Mouse (Mus musculus) small intestine, adult 2 months (tissue): ENCODE data around the gene Ypel3. TPM values are rescaled to one million over a fixed set of nuclear protein-coding genes. Genes with fewer than 3 reads are reported as not detected.

Source experiments
- H3K27ac ChIP-seq: fragments of 200-500 bp; 2 replicates; pipeline ENCODE4 v1.5.1; 2012; ENCODE audit warnings: low read depth, low read length, control low read depth, inconsistent platforms; ENCODE audit not compliant: insufficient read depth
- H3K27me3 ChIP-seq: fragments of 200-500 bp; 2 replicates; pipeline ENCODE4 v1.6.1; 2012; ENCODE audit warnings: mild to moderate bottlenecking, moderate library complexity, low read length, inconsistent platforms; ENCODE audit not compliant: control insufficient read depth, insufficient read depth
- H3K36me3 ChIP-seq: fragments of 200-500 bp; 2 replicates; pipeline ENCODE4 v1.6.1; 2012; ENCODE audit warnings: mild to moderate bottlenecking, low read length, control low read depth, inconsistent platforms; ENCODE audit not compliant: control insufficient read depth, insufficient read depth
- H3K4me1 ChIP-seq: fragments of 200-500 bp; 2 replicates; pipeline ENCODE4 v1.6.1; 2012; ENCODE audit warnings: low read length, inconsistent platforms, mixed read lengths; ENCODE audit not compliant: control insufficient read depth, insufficient read depth, insufficient read length
- H3K4me3 ChIP-seq: fragments of 200-500 bp; 2 replicates; pipeline ENCODE4 v1.5.1; 2012; ENCODE audit warnings: low read depth, mild to moderate bottlenecking, control low read depth, inconsistent platforms, low read length, moderate library complexity
- CTCF ChIP-seq: fragments of 200-500 bp; IDR thresholded peaks from 2 replicates; pipeline ENCODE4 v1.5.1; 2012; ENCODE audit warnings: low read depth, mild to moderate bottlenecking, control low read depth, inconsistent platforms, low read length, moderate library complexity, mixed read lengths; ENCODE audit not compliant: insufficient replicate concordance, insufficient read length; ENCODE audit errors: extremely low read depth
- POLR2A ChIP-seq: fragments of 200-500 bp; IDR thresholded peaks from 2 replicates; pipeline ENCODE4 v1.6.1; 2012; ENCODE audit warnings: low read depth, mild to moderate bottlenecking, control low read depth, inconsistent platforms, low read length, moderate library complexity
- WGBS: fragments of 180-500 bp; shearing (Covaris S2); methylation state at CpG from one replicate; pipeline ENCODE4 v1.1.7; 2018; 5-methylcytosine and 5-hydroxymethylcytosine counted together
- polyA plus RNA-seq: library from polyadenylated mRNA; depleted of rRNA; stranded (reverse); fragments of >200 nt; gene quantifications from 2 replicates; pipeline ENCODE4 v1.2.3, GENCODE M21; 2012

Ypel3 gene
- polyA plus RNA-seq, 1 experiment: 244 TPM

DNA sequence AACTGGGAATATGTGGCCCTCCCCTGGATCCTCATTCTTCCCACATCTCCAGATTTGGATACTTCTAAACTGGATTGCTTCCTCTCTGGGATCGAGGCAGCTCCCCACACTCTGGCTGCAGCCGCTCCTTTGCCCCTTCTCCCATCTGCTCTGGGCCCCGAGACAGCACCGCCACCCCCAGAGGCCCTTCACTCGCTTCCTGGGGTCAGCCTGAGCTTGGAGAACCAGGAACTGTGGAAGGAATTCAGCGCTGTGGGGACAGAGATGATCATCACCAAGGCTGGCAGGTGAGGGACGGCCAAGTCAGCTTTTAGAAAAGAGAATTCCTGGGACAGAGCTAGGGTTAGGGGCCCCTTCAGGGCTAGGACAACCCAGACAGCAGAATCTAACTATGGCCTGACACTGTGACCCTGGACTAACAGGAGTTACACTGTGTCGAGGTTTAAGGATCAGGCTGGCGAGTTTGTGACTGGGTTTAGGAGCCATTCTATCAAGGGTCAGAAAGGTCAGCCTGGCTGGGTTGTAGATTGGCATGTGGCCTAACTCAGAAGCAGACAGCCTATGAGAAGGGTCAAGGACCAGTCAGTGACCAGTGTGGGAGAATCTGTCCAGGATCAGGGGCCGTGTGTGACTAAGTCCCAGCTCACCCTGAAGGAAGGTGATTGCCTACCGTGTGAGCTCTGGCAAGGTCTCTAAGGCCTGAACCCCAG is 5.1 kb downstream of the Ypel3 start:
- no peaks in the 10 kb centered on the region for H3K27me3 ChIP-seq
- 67% methylated on average over 11 of the region's 11 CpGs for WGBS
- H3K27ac ChIP-seq: no peak overlapping the region

GRCm38 (mm10) chr7:126782693-126783092 is 5.9 kb downstream of the Ypel3 start:
- peaks cover 14% of the 10 kb centered on the region for H3K4me1 ChIP-seq
- no peak for TF ChIP-seq POLR2A
- no peak overlapping the region for H3K4me3 ChIP-seq
- H3K27me3 ChIP-seq: no peaks in the 10 kb centered on the region
- 77% methylated on average over 13 of the region's 13 CpGs for WGBS
- no peak overlapping the region for H3K27ac ChIP-seq
- peaks cover 35% of the 10 kb centered on the region for H3K36me3 ChIP-seq

More for the DNA sequence above, 5.1 kb downstream of the Ypel3 start:
- TF ChIP-seq CTCF (no peak), POLR2A (no peak)
- no peak overlapping the region for H3K4me3 ChIP-seq
- H3K36me3 ChIP-seq: peaks cover 27% of the 10 kb centered on the region
- peaks cover 16% of the 10 kb centered on the region for H3K4me1 ChIP-seq

DNA sequence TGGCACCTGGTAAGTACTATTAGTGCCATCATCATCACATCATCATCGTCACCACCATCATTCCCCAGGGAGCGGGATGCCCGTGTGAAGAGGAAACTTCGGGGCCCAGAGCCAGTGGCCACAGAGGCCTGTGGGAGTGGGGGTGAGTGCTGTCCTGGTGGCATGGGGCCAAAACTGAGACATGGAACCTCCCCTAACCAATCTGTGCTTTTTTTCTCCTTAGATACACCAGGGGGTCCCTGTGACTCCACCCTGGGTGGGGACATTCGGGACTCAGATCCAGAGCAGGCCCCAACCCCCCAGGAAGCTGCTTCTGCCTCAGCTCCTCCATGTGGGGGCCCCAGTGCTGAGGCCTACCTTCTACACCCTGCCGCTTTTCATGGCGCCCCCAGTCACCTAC is 7.7 kb downstream of the Ypel3 start:
- Histone ChIP-seq H3K36me3 (peaks cover 48% of the 10 kb centered on the region), H3K27me3 (no peaks in the 10 kb centered on the region), H3K4me1 (peaks cover 12% of the 10 kb centered on the region), H3K27ac (no peak overlapping the region), H3K4me3 (no peak overlapping the region)
- WGBS: 77% methylated on average over 7 of the region's 7 CpGs
- TF ChIP-seq CTCF: no peak
- TF ChIP-seq POLR2A: no peak

DNA sequence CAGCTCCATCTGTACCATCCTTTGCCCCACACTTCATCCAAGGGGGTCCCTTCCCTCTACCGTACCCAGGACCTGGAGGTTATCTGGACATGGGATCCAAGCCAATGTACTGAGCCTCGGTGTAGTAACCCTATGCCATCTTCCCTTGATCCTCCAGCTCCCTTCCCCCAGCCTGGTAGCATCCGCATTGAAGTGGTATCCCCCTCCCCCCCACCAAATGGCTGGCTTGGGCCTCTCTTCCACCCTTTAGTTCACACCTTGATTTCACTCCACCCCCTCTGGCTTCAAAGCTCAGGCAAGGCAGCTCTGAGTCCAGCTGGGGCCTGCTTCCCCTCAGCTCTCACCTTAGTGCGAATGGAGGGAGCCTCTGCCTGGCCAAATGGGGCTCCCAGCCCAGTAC is 8.3 kb downstream of the Ypel3 start:
- 75% methylated on average over 4 of the region's 4 CpGs for WGBS
- Histone ChIP-seq H3K4me3 (no peak overlapping the region), H3K27me3 (no peaks in the 10 kb centered on the region), H3K36me3 (peaks cover 54% of the 10 kb centered on the region), H3K27ac (no peak overlapping the region), H3K4me1 (peaks cover 9% of the 10 kb centered on the region)
- TF ChIP-seq POLR2A: no peak
- TF ChIP-seq CTCF: no peak

DNA sequence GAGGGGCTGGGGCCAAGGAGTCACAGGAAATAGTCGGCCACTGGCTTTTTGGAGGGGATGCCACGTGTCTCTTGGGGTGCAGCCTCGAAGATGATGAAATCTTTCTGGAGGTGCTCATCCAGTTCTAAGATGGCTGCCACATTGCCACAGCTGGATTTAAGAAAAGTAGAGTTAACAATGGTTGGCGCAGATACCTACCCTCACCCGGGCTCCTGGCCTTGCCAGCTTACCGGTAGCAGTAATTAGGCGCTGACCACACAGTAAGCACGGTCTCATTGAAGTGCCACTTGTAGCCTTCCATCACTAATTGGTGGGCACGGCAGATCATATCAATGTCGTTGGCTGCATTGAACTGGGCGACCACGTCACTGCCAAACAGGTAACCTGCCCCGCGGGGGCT is 9.4 kb downstream of the Ypel3 start:
- no peak overlapping the region for H3K4me3 ChIP-seq
- TF ChIP-seq POLR2A (no peak), CTCF (no peak)
- H3K27me3 ChIP-seq: no peaks in the 10 kb centered on the region
- H3K4me1 ChIP-seq: peaks cover 7% of the 10 kb centered on the region
- peaks cover 55% of the 10 kb centered on the region for H3K36me3 ChIP-seq
- H3K27ac ChIP-seq: no peak overlapping the region
- 89% methylated on average over 14 of the region's 14 CpGs for WGBS

- Histone ChIP-seq H3K4me3 (no peak overlapping the region), H3K36me3 (peaks cover 55% of the 10 kb centered on the region), H3K27me3 (no peaks in the 10 kb centered on the region), H3K4me1 (peaks cover 4% of the 10 kb centered on the region; the same call in 1 of the 2 replicates), H3K27ac (no peak overlapping the region)
- 81% methylated on average over 4 of the region's 4 CpGs for WGBS
- TF ChIP-seq CTCF (no peak), POLR2A (no peak)
Observed at GRCm38 (mm10) chr7:126789141-126789540, 12.4 kb downstream of the Ypel3 start.

DNA sequence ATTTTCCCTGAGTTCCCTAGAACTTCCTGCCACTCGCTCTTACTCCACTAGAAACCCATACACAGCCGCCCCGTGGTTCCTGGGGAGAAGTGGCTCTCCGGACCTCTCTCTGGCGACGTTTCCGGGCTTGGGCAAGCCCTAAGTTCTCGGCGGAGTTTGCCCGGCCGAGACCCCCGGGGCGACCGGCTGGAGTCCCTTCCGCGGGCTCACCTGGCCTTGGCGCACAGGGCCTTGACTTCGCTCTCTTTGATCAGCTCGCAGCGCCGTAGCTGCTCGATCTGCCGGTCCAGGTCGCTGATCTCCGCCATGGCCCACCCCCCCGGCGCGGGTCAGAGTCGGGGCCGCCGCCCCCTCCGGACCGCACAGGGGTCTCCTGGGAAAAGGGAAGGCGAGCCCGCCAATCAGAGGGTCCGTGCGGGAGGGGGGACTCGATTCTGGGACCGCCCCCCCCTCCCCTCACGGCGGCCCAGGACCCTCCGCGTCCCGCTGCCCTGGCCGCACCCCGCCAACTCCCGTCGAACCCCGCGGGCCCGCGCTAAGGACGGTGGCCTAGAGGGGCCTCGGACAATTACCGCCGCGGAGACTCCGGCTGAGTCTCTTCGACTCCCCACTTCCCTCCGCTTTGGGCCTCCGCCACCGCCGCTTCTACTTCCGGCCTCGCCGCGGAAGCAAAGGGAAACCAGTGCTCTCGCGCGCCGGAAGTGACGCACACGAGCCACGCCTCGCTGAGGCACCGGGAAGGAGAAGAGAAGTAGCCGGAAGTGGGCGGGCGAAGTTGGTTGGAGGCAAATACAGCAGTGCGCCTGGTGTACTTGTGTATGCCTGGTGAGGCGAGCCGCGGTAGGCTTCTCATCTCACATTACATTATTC is 15.3 kb downstream of the Ypel3 start, which contains the start of gene Ppp4c:
Gene Ppp4c (minus strand): TSS at position 646 of the 870 bp plus-strand sequence.
- TF ChIP-seq CTCF (no peak), POLR2A (peak; percentile 41; the same call in 1 of the 2 replicates)

More for the DNA sequence above, 15.3 kb downstream of the Ypel3 start, which contains the start of gene Ppp4c:
- Histone ChIP-seq H3K27ac (peak within 1 kb of the TSS; percentile 72), H3K4me3 (peak within 1 kb of the TSS; percentile 82), H3K4me1 (peaks cover 6% of the 10 kb centered on the region; the same call in 1 of the 2 replicates), H3K36me3 (peaks cover 54% of the 10 kb centered on the region), H3K27me3 (no peaks in the 10 kb centered on the region)
- WGBS: under 1% methylated on average over 76 of the region's 83 CpGs
